Mouse (Mus musculus) limb, embryonic 14.5 days (tissue): ENCODE data around the gene Rnaseh2b. TPM values are rescaled to one million over a fixed set of nuclear protein-coding genes. Genes with fewer than 3 reads are reported as not detected.

Source experiments
- ATAC-seq: fragments of 200-750 bp; cut with Nextera tagmentation; 2 replicates; pipeline ENCODE4 v1.8.0; 2017; ENCODE audit warnings: low read depth, moderate number of reproducible peaks, moderate TSS enrichment; ENCODE audit not compliant: low FRiP score
- DNase-seq: peaks from one replicate; pipeline ENCODE4 v3.0.0-alpha.2; 2015; ENCODE audit warnings: low spot score
- H3K27ac ChIP-seq: fragments of 300-500 bp; sonication (generic); replicated peaks from 2 replicates; pipeline ENCODE4 v1.5.1; 2014; ENCODE audit warnings: low read depth, mild to moderate bottlenecking, low read length, moderate library complexity, mixed read lengths
- H3K27me3 ChIP-seq: fragments of 300-500 bp; sonication (generic); 2 replicates; pipeline ENCODE4 v1.6.1; 2014; ENCODE audit warnings: low read length, mixed read lengths; ENCODE audit not compliant: control insufficient read depth, insufficient read depth
- H3K36me3 ChIP-seq: fragments of 300-500 bp; sonication (generic); 2 replicates; pipeline ENCODE4 v1.6.1; 2014; ENCODE audit warnings: mild to moderate bottlenecking, low read length, moderate library complexity, mixed read lengths; ENCODE audit not compliant: control insufficient read depth, insufficient read depth
- H3K4me1 ChIP-seq: fragments of 300-500 bp; sonication (generic); 2 replicates; pipeline ENCODE4 v1.6.1; 2014; ENCODE audit warnings: antibody characterized with exemption, low read length, mixed read lengths; ENCODE audit not compliant: control insufficient read depth, insufficient read depth
- H3K4me2 ChIP-seq: fragments of 300-500 bp; sonication (generic); replicated peaks from 2 replicates; pipeline ENCODE4 v1.6.1; 2014; ENCODE audit warnings: low read depth, mild to moderate bottlenecking, low read length, moderate library complexity; ENCODE audit not compliant: severe bottlenecking
- H3K4me3 ChIP-seq: fragments of 300-500 bp; sonication (generic); replicated peaks from 2 replicates; pipeline ENCODE4 v1.5.1; 2014; ENCODE audit warnings: low read length
- H3K9ac ChIP-seq: fragments of 300-500 bp; sonication (generic); 2 replicates; pipeline ENCODE4 v1.6.1; 2014; ENCODE audit warnings: mild to moderate bottlenecking, low read depth, low read length, moderate library complexity; ENCODE audit not compliant: severe bottlenecking
- H3K9me3 ChIP-seq: fragments of 300-500 bp; sonication (generic); 2 replicates; pipeline ENCODE4 v1.6.1; 2016; ENCODE audit warnings: low read length; ENCODE audit not compliant: control insufficient read depth
- POLR2A ChIP-seq: fragments of 200-500 bp; IDR thresholded peaks from 2 replicates; pipeline ENCODE4 v1.8.0; 2012; ENCODE audit warnings: inconsistent platforms, mild to moderate bottlenecking, moderate library complexity, borderline replicate concordance; ENCODE audit not compliant: insufficient read depth, insufficient read length; ENCODE audit errors: extremely low read depth
- WGBS: fragments of 180-500 bp; shearing (Covaris S2); extraction: QIAGEN DNeasy Blood & Tissue Kit; methylation state at CpG from one replicate; pipeline ENCODE4 v1.1.7; 2014; 5-methylcytosine and 5-hydroxymethylcytosine counted together
- polyA plus RNA-seq, 2 experiments: library from polyadenylated mRNA; depleted of rRNA in 1 of 2; stranded (reverse) in 1 of 2; unstranded in 1 of 2; fragments of >200 nt; fragmentation: Nextera tagmentation in 1 of 2; extraction: Ambion mirVana in 1 of 2; gene quantifications; 2 replicates each; pipeline versions ENCODE4 v1.2.1 to v1.2.3; 2012 to 2014

The Rnaseh2b gene
- 17.4 and 29.6 TPM in 2 replicates for polyA plus RNA-seq (2012; rRNA removed)
- polyA plus RNA-seq (2014; fragmentation: Nextera tagmentation; extraction: Ambion mirVana) = 58.8 and 64.3 TPM in 2 replicates

DNA sequence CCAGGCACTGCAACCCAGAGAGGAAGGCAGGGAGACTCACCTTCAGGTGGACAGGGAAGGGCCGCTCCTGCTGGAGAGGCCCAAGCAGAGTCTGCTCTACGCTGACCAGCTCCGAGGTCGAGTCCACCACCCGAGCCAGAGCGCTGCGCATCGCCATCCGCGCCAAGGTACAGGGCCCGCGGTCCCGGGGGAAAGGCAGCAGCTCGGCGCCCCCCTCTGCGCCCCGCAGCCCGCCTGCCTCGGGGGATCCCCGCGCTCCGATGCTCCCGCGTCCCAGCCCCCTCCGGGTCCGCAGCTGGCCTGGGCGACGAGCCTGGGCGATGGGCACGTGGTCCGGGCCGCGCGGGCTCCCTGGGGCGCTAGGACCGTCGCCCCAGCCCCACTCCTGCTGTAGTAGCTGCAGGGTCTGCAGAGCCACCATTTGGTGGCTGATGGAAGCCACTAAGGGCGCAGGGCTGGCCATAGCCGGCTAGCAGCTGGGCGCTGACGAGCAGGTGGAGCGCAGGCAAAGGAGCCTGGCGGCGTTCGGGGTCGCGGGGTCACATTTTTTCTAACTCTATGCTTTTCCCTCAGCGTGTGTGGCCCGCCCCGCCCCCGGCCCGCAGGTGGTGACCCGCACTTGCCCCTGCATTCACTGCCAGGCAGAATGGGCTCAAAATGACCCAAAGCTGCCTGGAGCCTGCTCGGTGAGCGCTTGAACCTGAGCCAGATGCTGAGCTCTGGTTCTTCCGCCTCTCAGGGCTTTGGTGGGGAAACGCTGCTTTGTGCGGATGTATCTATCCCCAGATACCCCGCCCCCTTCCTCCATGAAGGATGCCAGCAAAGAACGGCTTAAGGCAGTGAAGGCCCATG is at the start of gene Rnaseh2b, which contains the start of gene Dleu7:
Gene Rnaseh2b, plus strand, starts transcription at position 102 of the 852 bp plus-strand sequence.
Gene Dleu7, minus strand, starts transcription at position 560 of the 852 bp plus-strand sequence.
- Histone ChIP-seq H3K9me3 (no peaks in the 10 kb centered on the region), H3K36me3 (no peaks in the 10 kb centered on the region), H3K27me3 (no peaks in the 10 kb centered on the region), H3K4me2 (peak within 1 kb of the TSS; percentile 98), H3K27ac (no peak within 1 kb of the TSS), H3K4me3 (peak within 1 kb of the TSS; percentile 43), H3K9ac (peak within 1 kb of the TSS; percentile 64), H3K4me1 (peaks cover 10% of the 10 kb centered on the region)
- WGBS = under 1% methylated on average over 52 of the region's 60 CpGs
- TF ChIP-seq POLR2A = no peak
- DNase-seq = peak; percentile 52
- ATAC-seq = peak; percentile 80

- Histone ChIP-seq H3K27me3 (no peaks in the 10 kb centered on the region), H3K4me2 (no peak overlapping the region), H3K9me3 (no peaks in the 10 kb centered on the region), H3K4me1 (peaks cover 3% of the 10 kb centered on the region; the same call in 1 of the 2 replicates), H3K27ac (no peak overlapping the region), H3K4me3 (no peak overlapping the region), H3K9ac (no peak overlapping the region), H3K36me3 (no peaks in the 10 kb centered on the region)
- ATAC-seq = no peak
- no peak for DNase-seq
- no peak for TF ChIP-seq POLR2A
- WGBS = 75% methylated on average over 2 of the region's 2 CpGs
These were observed 48.9 kb upstream of the Rnaseh2b start for GRCm38 (mm10) chr14:62243530-62243929.

DNA sequence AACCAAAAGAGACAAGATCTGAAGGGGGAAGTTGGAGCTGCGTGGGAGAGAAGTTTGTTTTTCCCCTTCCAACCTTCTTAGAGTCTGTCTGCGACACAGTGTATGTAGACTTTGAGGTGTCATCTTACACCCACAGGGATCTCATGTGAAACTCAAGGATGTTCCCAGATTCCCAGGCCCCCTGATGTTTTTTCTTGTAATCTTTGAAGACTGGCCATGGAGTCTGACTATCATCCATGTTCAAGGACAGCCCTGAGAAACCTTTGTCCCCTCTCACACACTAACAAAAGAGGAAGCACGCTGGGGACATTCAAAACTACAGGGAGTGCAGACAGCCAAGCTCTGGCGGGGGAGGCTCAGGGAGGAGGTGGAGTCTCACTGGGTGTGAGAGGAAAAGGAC is 46.8 kb upstream of the Rnaseh2b start:
- H3K4me2 ChIP-seq = no peak overlapping the region
- DNase-seq (no peak), ATAC-seq (no peak)
- H3K4me1 ChIP-seq = peaks cover 3% of the 10 kb centered on the region; the same call in 1 of the 2 replicates
- H3K9me3 ChIP-seq = no peaks in the 10 kb centered on the region
- H3K4me3 ChIP-seq = no peak overlapping the region
- H3K27ac ChIP-seq = no peak overlapping the region
- H3K36me3 ChIP-seq = no peaks in the 10 kb centered on the region
- H3K9ac ChIP-seq = no peak overlapping the region
- WGBS = 25% methylated on average over 4 of the region's 4 CpGs
- no peaks in the 10 kb centered on the region for H3K27me3 ChIP-seq
- no peak for TF ChIP-seq POLR2A

DNA sequence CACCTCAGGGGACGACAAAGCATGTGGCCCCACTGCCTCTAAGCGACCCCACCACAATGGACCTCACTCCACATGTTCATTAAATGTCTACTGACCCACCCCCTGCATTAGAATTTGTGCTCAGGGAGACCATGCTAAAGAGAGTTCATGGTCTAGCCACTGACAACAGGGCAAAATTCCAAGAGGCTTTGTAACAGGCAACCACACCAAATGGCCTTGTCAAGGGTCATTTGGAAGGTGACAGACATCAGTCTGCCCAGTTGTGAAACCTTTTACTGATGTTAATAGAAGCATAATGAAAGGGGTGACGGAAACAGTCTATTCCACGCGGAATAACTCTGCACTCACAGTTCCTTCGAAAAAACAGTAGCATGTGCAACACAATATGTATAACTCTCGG is 44.0 kb upstream of the Rnaseh2b start:
- 74% methylated on average over 7 of the region's 7 CpGs for WGBS
- no peak overlapping the region for H3K27ac ChIP-seq
- ATAC-seq = no peak

GRCm38 (mm10) chr14:62248796-62249195 is 43.6 kb upstream of the Rnaseh2b start:
- no peak overlapping the region for H3K4me3 ChIP-seq
- DNase-seq (no peak), ATAC-seq (no peak)
- H3K4me1 ChIP-seq = 0 out of 2 replicates have a peak, but pooled peaks cover 3% of the 10 kb centered on the region
- H3K36me3 ChIP-seq = no peaks in the 10 kb centered on the region
- H3K4me2 ChIP-seq = no peak overlapping the region
- no peaks in the 10 kb centered on the region for H3K27me3 ChIP-seq
- TF ChIP-seq POLR2A = no peak
- WGBS = 75% methylated on average over 10 of the region's 10 CpGs
- H3K9ac ChIP-seq = no peak overlapping the region
- H3K27ac ChIP-seq = no peak overlapping the region
- H3K9me3 ChIP-seq = no peaks in the 10 kb centered on the region

More for the DNA sequence above, 44.0 kb upstream of the Rnaseh2b start:
- H3K36me3 ChIP-seq = no peaks in the 10 kb centered on the region
- no peaks in the 10 kb centered on the region for H3K9me3 ChIP-seq
- 0 out of 2 replicates have a peak, but pooled peaks cover 3% of the 10 kb centered on the region for H3K4me1 ChIP-seq
- H3K9ac ChIP-seq = no peak overlapping the region
- H3K27me3 ChIP-seq = no peaks in the 10 kb centered on the region
- TF ChIP-seq POLR2A = no peak
- DNase-seq = no peak
- H3K4me3 ChIP-seq = no peak overlapping the region
- no peak overlapping the region for H3K4me2 ChIP-seq
